Mouse (Mus musculus) cerebellum, adult 18-20 months (tissue): Measurements from ENCODE around the gene Slc24a4.

Experiments used
- DNase-seq, 2 experiments: peaks; one replicate each; pipeline ENCODE4 v3.0.0; 2021

Slc24a4 gene

GRCm38 (mm10) chr12:102310261-102310660 is 181.7 kb downstream of the Slc24a4 start:
- DNase-seq = no peak

- DNase-seq = no peak
Measured at GRCm38 (mm10) chr12:102311454-102311853, 182.9 kb downstream of the Slc24a4 start.
